Mouse (Mus musculus) forebrain, embryonic 16.5 days (tissue): ENCODE results near the gene Gm11232. TPM values are rescaled to one million over a fixed set of nuclear protein-coding genes. Genes with fewer than 3 reads are reported as not detected.

Experiments used
- ATAC-seq: fragments of 200-750 bp; cut with Nextera tagmentation; 2 replicates; pipeline ENCODE4 v1.8.0; 2017; ENCODE audit warnings: mild to moderate bottlenecking, moderate library complexity
- H3K27ac ChIP-seq: fragments of 300-500 bp; sonication (generic); 2 replicates; pipeline ENCODE4 v1.5.1; 2014; ENCODE audit warnings: low read length, control low read depth
- H3K27me3 ChIP-seq: fragments of 300-500 bp; sonication (generic); replicated peaks from 2 replicates; pipeline ENCODE4 v1.6.1; 2014; ENCODE audit warnings: low read length; ENCODE audit not compliant: control insufficient read depth, insufficient read depth
- H3K36me3 ChIP-seq: fragments of 300-500 bp; sonication (generic); 2 replicates; pipeline ENCODE4 v1.6.1; 2014; ENCODE audit not compliant: control insufficient read depth, insufficient read depth
- H3K4me1 ChIP-seq: fragments of 300-500 bp; sonication (generic); replicated peaks from 2 replicates; pipeline ENCODE4 v1.6.1; 2014; ENCODE audit warnings: low read length; ENCODE audit not compliant: control insufficient read depth, insufficient read depth
- H3K4me2 ChIP-seq: fragments of 300-500 bp; sonication (generic); 2 replicates; pipeline ENCODE4 v1.6.1; 2014; ENCODE audit warnings: mild to moderate bottlenecking, low read length, control low read depth
- H3K4me3 ChIP-seq: fragments of 300-500 bp; sonication (generic); replicated peaks from 2 replicates; pipeline ENCODE4 v1.5.1; 2014; ENCODE audit warnings: mild to moderate bottlenecking, low read length, control low read depth
- H3K9ac ChIP-seq: fragments of 300-500 bp; sonication (generic); replicated peaks from 2 replicates; pipeline ENCODE4 v1.6.1; 2014; ENCODE audit warnings: low read depth, low read length, control low read depth
- H3K9me3 ChIP-seq: fragments of 300-500 bp; sonication (generic); 2 replicates; pipeline ENCODE4 v1.6.1; 2016; ENCODE audit warnings: low read length; ENCODE audit not compliant: control insufficient read depth
- WGBS: fragments of 180-500 bp; shearing (Covaris S2); extraction: QIAGEN DNeasy Blood & Tissue Kit; methylation state at CpG from one replicate; pipeline ENCODE4 v1.1.7; 2014; 5-methylcytosine and 5-hydroxymethylcytosine counted together
- polyA plus RNA-seq: library from polyadenylated mRNA; unstranded; fragments of >200 nt; fragmentation: Nextera tagmentation; extraction: Ambion mirVana; gene quantifications from 2 replicates; pipeline ENCODE4 v1.2.1, GENCODE M21; 2015

Gm11232 gene
- not detected in 2 replicates for polyA plus RNA-seq

- WGBS, result 68% methylated on average over 2 of the region's 2 CpGs
- no peak for ATAC-seq
These were observed at the start of gene Gm11232 for GRCm38 (mm10) chr4:71757865-71758264. Gene Gm11232 (minus strand): TSS chr4:71757965.

GRCm38 (mm10) chr4:71805977-71806534 is 48.3 kb upstream of the Gm11232 start:
- no peak overlapping the region for H3K4me3 ChIP-seq
- H3K9ac ChIP-seq, result no peak overlapping the region
- H3K27me3 ChIP-seq, result no peaks in the 10 kb centered on the region
- no peak overlapping the region for H3K27ac ChIP-seq
- peaks cover 3% of the 10 kb centered on the region; the same call in 1 of the 2 replicates for H3K4me1 ChIP-seq
- ATAC-seq, result no peak
- 77% methylated on average over 2 of the region's 2 CpGs for WGBS
- H3K9me3 ChIP-seq, result no peaks in the 10 kb centered on the region
- no peaks in the 10 kb centered on the region for H3K36me3 ChIP-seq
- H3K4me2 ChIP-seq, result no peak overlapping the region

More at GRCm38 (mm10) chr4:71757865-71758264, at the start of gene Gm11232:
- H3K9me3 ChIP-seq, result no peaks in the 10 kb centered on the region
- H3K4me1 ChIP-seq, result no peaks in the 10 kb centered on the region
- H3K27ac ChIP-seq, result no peak within 1 kb of the TSS
- H3K36me3 ChIP-seq, result no peaks in the 10 kb centered on the region
- H3K9ac ChIP-seq, result no peak within 1 kb of the TSS
- no peaks in the 10 kb centered on the region for H3K27me3 ChIP-seq
- H3K4me3 ChIP-seq, result no peak within 1 kb of the TSS
- H3K4me2 ChIP-seq, result no peak within 1 kb of the TSS

- H3K4me3 ChIP-seq, result no peak overlapping the region
- H3K4me1 ChIP-seq, result peaks cover 4% of the 10 kb centered on the region; the same call in 1 of the 2 replicates
- no peak overlapping the region for H3K4me2 ChIP-seq
- no peak overlapping the region for H3K27ac ChIP-seq
- no peaks in the 10 kb centered on the region for H3K36me3 ChIP-seq
- 0 out of 2 replicates have a peak, but pooled peaks have one; percentile 16 for ATAC-seq
- WGBS, result 13% methylated on average over 1 of the region's 1 CpGs
- no peak overlapping the region for H3K9ac ChIP-seq
- H3K9me3 ChIP-seq, result no peaks in the 10 kb centered on the region
- no peaks in the 10 kb centered on the region for H3K27me3 ChIP-seq
These were observed 7.8 kb upstream of the Gm11232 start for GRCm38 (mm10) chr4:71765529-71765928.

GRCm38 (mm10) chr4:71765071-71765470 is 7.3 kb upstream of the Gm11232 start:
- 5% methylated on average over 3 of the region's 3 CpGs for WGBS

GRCm38 (mm10) chr4:71756441-71757221 is 1.1 kb downstream of the Gm11232 start:
- WGBS, result 82% methylated on average over 11 of the region's 11 CpGs

More at GRCm38 (mm10) chr4:71765071-71765470, 7.3 kb upstream of the Gm11232 start:
- Histone ChIP-seq H3K4me2 (no peak overlapping the region), H3K27me3 (no peaks in the 10 kb centered on the region), H3K4me1 (peaks cover 4% of the 10 kb centered on the region; the same call in 1 of the 2 replicates), H3K9ac (no peak overlapping the region), H3K9me3 (no peaks in the 10 kb centered on the region), H3K36me3 (no peaks in the 10 kb centered on the region), H3K4me3 (no peak overlapping the region), H3K27ac (no peak overlapping the region)
- ATAC-seq, result peak; percentile 96

GRCm38 (mm10) chr4:71745741-71746140 is 12.0 kb downstream of the Gm11232 start:
- H3K9me3 ChIP-seq, result peaks cover 4% of the 10 kb centered on the region; the same call in 1 of the 2 replicates
- no peak for ATAC-seq
- H3K9ac ChIP-seq, result no peak overlapping the region
- no peaks in the 10 kb centered on the region for H3K27me3 ChIP-seq
- no peak overlapping the region for H3K27ac ChIP-seq
- no peaks in the 10 kb centered on the region for H3K4me1 ChIP-seq
- no peaks in the 10 kb centered on the region for H3K36me3 ChIP-seq
- 61% methylated on average over 1 of the region's 1 CpGs for WGBS
- no peak overlapping the region for H3K4me2 ChIP-seq
- no peak overlapping the region for H3K4me3 ChIP-seq

More at GRCm38 (mm10) chr4:71756441-71757221, 1.1 kb downstream of the Gm11232 start:
- Histone ChIP-seq H3K4me2 (no peak overlapping the region), H3K9me3 (no peaks in the 10 kb centered on the region), H3K9ac (no peak overlapping the region), H3K4me3 (no peak overlapping the region), H3K4me1 (no peaks in the 10 kb centered on the region), H3K27ac (no peak overlapping the region), H3K36me3 (no peaks in the 10 kb centered on the region), H3K27me3 (no peaks in the 10 kb centered on the region)
- no peak for ATAC-seq

- Histone ChIP-seq H3K27ac (no peak overlapping the region), H3K27me3 (no peaks in the 10 kb centered on the region), H3K4me1 (no peaks in the 10 kb centered on the region), H3K9me3 (0 out of 2 replicates have a peak, but pooled peaks cover 2% of the 10 kb centered on the region), H3K4me2 (no peak overlapping the region), H3K36me3 (no peaks in the 10 kb centered on the region), H3K4me3 (no peak overlapping the region), H3K9ac (no peak overlapping the region)
- ATAC-seq, result no peak
These were observed 21.2 kb downstream of the Gm11232 start for GRCm38 (mm10) chr4:71736529-71736928.

- Histone ChIP-seq H3K9ac (no peak overlapping the region), H3K4me2 (no peak overlapping the region), H3K27ac (no peak overlapping the region), H3K4me1 (no peaks in the 10 kb centered on the region), H3K4me3 (no peak overlapping the region), H3K27me3 (no peaks in the 10 kb centered on the region), H3K36me3 (no peaks in the 10 kb centered on the region), H3K9me3 (no peaks in the 10 kb centered on the region)
- WGBS, result 65% methylated on average over 3 of the region's 3 CpGs
- no peak for ATAC-seq
These were observed 22.5 kb downstream of the Gm11232 start for GRCm38 (mm10) chr4:71735261-71735660.

GRCm38 (mm10) chr4:71729401-71729800 is 28.4 kb downstream of the Gm11232 start:
- Histone ChIP-seq H3K4me2 (no peak overlapping the region), H3K36me3 (no peaks in the 10 kb centered on the region), H3K9ac (no peak overlapping the region), H3K27me3 (no peaks in the 10 kb centered on the region), H3K4me3 (no peak overlapping the region), H3K4me1 (peaks cover 7% of the 10 kb centered on the region), H3K9me3 (no peaks in the 10 kb centered on the region), H3K27ac (no peak overlapping the region)
- ATAC-seq, result no peak
